Mouse (Mus musculus) frontal cortex, adult 2 months (tissue): ENCODE results near the gene Creld2. TPM values are rescaled to one million over a fixed set of nuclear protein-coding genes. Genes with fewer than 3 reads are reported as not detected.

Experiments
- DNase-seq, 2 experiments: peaks; one replicate each; pipeline ENCODE4 v3.0.0; 2022; ENCODE audit warnings: low spot score in 1 of 2; ENCODE audit errors: extremely low spot score in 1 of 2
- polyA plus RNA-seq: library from polyadenylated mRNA; depleted of rRNA; stranded (reverse); fragments of >200 nt; gene quantifications from 2 replicates; pipeline ENCODE4 v1.2.3, GENCODE M21; 2012; rRNA removed

Gene Creld2
- polyA plus RNA-seq, 1 experiment: 24.1 TPM

DNA sequence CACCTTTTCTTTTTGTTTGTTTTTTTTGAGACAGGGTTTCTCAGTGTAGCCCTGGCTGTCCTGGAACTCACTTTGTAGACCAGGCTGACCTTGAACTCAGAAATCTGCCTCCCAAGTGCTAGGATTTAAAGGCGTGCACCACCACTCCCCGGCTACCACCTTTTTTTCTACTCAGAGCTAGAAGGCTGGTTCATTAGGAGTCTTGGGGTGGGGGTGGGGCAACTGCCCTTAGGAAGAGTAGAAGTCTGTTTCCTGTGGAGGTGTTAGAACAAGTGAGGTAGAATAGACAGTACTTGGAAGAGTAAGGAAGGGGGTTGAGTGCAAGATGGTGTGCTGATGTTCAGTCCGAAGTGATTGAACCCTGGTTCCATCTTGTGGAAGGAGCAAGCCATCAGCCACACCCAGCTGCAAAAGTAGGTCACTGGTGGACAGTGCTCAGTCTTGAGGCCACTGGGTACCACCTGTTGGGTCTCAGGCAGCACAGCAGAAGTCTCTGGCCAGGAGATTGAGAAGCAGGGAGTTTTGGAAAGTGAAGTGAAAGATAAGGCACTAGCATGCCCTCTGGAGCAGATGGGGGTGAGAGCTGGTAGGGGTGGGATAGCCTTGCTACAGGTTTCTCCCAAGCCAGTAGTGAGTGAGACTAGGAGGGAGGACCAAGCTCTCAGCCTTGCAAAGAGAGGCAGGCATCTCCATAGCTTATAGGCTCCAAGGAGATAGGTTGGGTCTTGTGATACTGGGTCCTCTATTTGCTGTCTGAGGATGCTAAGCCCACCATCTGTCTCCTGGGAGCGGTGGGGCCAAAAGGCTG is 46.6 kb downstream of the Creld2 start:
- no peak for DNase-seq

DNA sequence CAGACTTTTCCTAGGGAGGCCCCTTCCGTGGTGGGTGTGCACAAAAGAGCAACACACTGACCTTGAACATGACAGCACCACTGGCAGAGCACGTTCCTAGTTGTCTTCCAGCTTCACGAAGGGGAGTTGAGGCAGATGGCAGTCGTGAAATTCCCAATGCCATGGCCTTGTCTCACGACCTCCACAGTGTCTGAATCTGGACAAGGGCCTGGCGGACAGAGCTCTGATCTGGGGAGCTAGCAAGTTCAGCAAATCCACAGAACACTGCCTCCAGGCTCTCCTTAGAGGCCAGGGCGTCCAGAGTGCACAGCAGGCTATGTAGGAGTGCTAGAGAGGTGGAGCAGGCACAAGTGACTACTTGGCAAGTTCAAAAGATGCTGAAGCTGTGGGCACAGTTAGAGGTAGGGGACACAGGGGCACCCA is 47.5 kb downstream of the Creld2 start:
- DNase-seq: no peak

DNA sequence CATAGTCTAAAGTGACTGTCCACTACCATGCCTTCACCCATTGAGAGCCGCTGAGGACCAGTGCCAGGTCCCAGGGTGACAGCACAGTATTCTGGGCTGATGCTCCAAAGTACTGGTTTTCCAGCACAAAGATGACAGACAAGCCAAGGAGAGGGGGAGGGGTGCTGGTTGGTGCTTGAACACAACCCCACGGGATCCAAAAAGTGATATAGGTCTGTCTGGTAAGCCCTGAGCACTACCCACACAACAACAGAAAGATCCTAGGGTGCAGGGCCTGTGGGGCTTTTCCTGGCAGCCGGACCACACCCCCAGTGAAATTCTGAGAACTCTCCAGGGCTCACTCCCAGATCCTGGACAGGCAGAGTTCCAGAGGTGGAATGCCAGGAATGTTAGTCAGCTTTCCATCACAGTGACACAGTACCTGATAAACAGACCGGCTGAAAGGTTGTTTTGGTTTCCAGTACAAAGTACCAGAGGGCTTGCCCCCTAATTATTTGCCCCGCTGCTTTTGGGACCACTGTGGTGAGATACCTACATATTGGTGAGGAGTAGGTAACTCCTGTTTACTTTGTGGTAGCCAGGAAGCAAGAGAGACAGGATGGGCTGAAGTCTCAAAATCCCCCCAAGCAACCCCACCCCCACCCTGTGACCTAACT is 48.0 kb downstream of the Creld2 start:
- DNase-seq: no peak

DNA sequence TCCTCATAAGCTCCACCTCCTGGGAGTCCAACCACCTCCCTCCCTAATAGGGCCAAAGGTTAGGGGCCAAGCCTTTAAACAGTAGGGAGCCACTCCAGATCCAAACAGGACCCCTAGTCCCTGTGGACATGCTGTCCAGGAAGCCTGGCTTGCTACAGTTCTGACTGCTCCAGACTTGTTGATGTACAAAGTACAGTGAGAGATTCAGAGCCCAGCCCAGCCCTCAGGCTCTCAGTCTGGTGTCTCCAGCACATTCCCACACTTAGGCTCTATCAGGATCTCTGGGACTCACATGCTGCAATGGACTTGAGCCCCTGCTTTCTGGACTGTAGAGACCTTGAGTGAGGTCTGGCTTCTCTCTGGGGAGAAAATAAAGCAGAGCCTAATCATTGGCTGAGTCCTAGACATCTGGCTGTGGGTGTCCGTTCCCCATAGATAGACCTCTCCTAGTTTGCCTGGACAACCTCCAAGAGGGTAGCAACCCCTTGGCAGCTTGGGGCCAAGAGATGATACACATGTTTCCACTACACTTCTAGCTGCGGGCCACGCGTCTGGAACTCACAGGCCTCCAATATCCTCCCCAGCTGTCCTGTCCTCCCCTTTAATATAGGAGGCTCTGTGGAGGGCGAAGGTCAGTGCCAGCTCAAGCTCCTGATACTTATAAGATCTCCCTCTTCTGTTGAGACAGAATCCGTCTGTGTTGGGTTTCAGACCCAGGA is 48.7 kb downstream of the Creld2 start:
- no peak for DNase-seq

DNA sequence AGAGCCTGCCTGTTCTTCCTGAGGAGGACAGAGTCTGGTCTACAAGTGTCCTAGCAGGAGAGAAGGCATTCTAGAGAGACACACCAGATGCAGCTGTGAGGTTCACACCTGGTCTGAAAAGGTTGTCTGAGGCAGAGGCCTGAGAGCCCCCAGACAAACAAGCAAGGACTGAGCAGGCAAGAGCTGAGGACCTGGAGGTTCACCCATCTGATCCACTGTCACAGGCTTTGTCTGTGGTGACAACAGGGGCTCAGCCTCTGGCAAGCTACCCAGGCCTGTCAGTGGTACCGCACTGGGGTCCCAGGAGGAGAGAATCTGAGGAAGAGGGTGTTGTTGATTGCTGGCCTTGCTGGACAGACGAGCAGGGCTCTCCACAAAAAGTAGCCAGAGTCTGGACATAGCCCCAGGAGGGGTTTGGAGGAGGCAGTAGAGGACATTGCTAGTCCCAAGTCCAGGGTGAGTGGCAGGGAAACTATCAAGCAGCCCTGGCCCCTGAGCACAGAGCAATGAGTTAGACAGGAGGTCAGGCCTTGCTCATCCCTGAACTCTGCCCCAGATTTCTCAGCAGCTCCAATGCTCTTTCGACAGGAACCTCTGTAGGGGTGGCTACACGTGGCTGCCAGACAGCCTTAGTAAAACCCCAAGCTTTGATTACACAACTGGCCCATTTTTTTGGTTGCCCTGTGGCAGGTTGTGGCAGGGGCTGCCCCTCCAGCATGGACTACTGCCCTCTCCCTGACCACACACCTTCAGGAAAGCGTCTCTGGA is 51.2 kb downstream of the Creld2 start:
- no peak for DNase-seq

DNA sequence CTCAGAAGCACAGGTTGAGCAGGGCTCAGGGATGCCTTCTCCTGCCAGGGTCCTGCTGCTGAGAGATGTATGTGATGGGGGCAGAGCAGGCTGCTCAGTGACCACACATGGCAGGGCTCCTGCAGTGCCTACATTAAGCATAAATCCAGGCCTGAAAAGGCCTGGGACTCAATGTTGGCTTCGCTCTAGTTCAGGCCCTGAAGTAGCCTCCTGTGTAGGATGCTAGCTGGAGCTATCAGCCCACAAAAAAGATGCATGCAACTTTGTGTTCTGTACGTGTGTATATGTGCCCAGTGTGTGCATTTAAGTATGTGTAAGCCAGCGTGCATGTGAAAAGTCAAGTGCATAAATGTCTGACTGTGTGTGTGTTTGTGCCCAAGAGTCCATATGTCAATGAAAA is 54.6 kb downstream of the Creld2 start:
- DNase-seq: no peak

DNA sequence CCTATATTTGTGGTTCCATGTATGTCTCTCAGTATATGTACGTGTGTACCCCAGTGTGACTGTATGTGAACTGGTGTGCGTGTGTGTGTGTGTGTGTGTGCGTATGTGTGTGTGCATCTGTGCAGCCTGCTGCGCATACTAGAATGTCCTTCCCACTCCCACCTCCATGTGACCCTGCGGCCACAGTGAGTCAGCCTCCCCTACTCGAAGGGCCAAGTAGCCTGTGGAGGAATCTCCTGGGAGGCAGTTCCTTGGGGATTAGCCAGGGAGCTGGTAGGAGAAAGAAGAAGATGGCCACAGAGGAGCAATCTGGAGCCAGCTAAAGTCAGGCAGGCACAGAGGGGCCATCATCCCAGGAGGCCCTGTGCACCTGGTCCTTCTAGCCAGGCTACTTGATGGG is 55.0 kb downstream of the Creld2 start:
- DNase-seq: no peak

DNA sequence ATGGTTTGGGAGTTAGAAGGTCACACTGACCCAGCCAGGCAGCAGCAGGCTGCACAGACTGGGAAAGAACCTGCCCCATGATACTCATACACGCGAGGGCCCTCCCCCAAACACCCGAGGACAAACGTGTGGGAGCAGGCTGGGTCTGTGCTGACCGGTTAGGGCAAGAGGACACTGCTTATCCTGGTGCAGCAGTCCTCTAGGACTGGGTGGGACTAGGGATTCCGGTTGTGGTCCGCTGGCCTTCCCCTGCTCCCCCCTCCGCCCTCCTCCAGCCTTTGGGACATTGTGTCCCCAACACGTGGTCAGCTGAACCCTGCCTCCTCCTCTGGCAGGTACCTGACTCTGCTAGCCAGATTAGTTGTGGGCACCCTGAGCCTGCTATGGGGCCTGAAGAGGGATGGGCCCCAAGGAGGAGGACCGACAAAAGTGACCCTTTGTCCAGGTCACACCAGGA is 56.2 kb downstream of the Creld2 start:
- DNase-seq: no peak

Other genes with a start within 250 kb of the Creld2 start
- gene Zdhhc25, start 219.3 kb upstream of the Creld2 start, polyA plus RNA-seq: not detected in 2 replicates
- 23.3 and 23.5 TPM in 2 replicates for gene Brd1, start 85.4 kb upstream of the Creld2 start, polyA plus RNA-seq
- 6.3 and 6.4 TPM in 2 replicates for gene Zbed4, start 68.0 kb upstream of the Creld2 start, polyA plus RNA-seq
- 15.3 and 15.7 TPM in 2 replicates for gene Alg12, start 328 bp upstream of the Creld2 start, polyA plus RNA-seq
- gene Pim3, start 42.5 kb downstream of the Creld2 start, polyA plus RNA-seq: 13.6 and 22.2 TPM in 2 replicates
- 1.8 and 2.0 TPM in 2 replicates for gene Ttll8, start 134.8 kb downstream of the Creld2 start, polyA plus RNA-seq
- 149 and 180 TPM in 2 replicates for gene Mlc1, start 159.4 kb downstream of the Creld2 start, polyA plus RNA-seq
- not detected in 2 replicates for gene Mov10l1, start 163.3 kb downstream of the Creld2 start, polyA plus RNA-seq
- 91.8 and 100 TPM in 2 replicates for gene Panx2, start 240.1 kb downstream of the Creld2 start, polyA plus RNA-seq